Comparison of ENCODE assay signal across 8 mouse cellular contexts in genomic region chr1:72873511-72874286, GRCm38 (mm10). TPM values are rescaled to one million over a fixed set of nuclear protein-coding genes. Genes with fewer than 3 reads are reported as not detected.
DNase-seq lines count a peak whose midpoint lies in the region; ATAC-seq and TF ChIP-seq lines count a peak whose summit lies in the region.

No protein-coding gene starts in this region.

- WGBS in heart, embryonic 10.5 days = under 1% methylated on average over 43 of the region's 43 CpGs
- whole genome bisulfite sequencing in liver, embryonic 12.5 days (ENCODE audit: insufficient replicate concordance) = under 1% methylated on average over 43 of the region's 43 CpGs

- DNase-seq in testis, postnatal 10 days (ENCODE audit: low spot score) = no peak
- peak; percentile 77 for DNase-seq in embryo, embryonic 11 days
- DNase-seq in heart, embryonic 10.5 days (ENCODE audit: low spot score) = no peak
- peak; percentile 72 for DNase-seq in kidney, adult 9 months
- peak; percentile 70 for DNase-seq in retina, postnatal 1 day

- TF ChIP-seq POLR2A in testis, adult 2 months (IDR thresholded peaks at IDR 0.05; ENCODE audit: control insufficient read depth, low read depth, low read length) = no peak

- no peak for ATAC-seq in liver, embryonic 12.5 days
- ATAC-seq in monocyte, adult 5-6 weeks (replicated peaks; ENCODE audit: insufficient number of reproducible peaks, low FRiP score, low TSS enrichment, poor library complexity, severe bottlenecking) = no peak

- peak overlapping the region; percentile 46 for H3K4me3 ChIP-seq in testis, adult 2 months (ENCODE audit: control insufficient read depth, low read depth, low read length)
- peak overlapping the region; percentile 85 for H3K4me3 ChIP-seq in heart, embryonic 10.5 days
- peak overlapping the region; percentile 38 for H3K4me3 ChIP-seq in liver, embryonic 12.5 days

- TF ChIP-seq CTCF in testis, adult 2 months (IDR thresholded peaks at IDR 0.05; ENCODE audit: control insufficient read depth, insufficient read depth, insufficient replicate concordance, low read depth, low read length) = no peak

- H3K4me2 ChIP-seq in liver, embryonic 12.5 days = peak overlapping the region; percentile 69

- no peaks in the 10 kb centered on the region for H3K9me3 ChIP-seq in heart, embryonic 10.5 days
- no peaks in the 10 kb centered on the region for H3K9me3 ChIP-seq in liver, embryonic 12.5 days (replicated peaks)

- no peaks in the 10 kb centered on the region for H3K27me3 ChIP-seq in testis, adult 2 months (ENCODE audit: control insufficient read depth, insufficient read depth, low read length)
- H3K27me3 ChIP-seq in heart, embryonic 10.5 days (ENCODE audit: insufficient read depth, poor library complexity, severe bottlenecking) = no peaks in the 10 kb centered on the region
- H3K27me3 ChIP-seq in liver, embryonic 12.5 days (replicated peaks) = peaks cover 93% of the 10 kb centered on the region

- peaks cover 21% of the 10 kb centered on the region for H3K4me1 ChIP-seq in testis, adult 2 months (ENCODE audit: control insufficient read depth, insufficient read depth, low read length)
- peaks cover 45% of the 10 kb centered on the region for H3K4me1 ChIP-seq in heart, embryonic 10.5 days
- H3K4me1 ChIP-seq in liver, embryonic 12.5 days = peaks cover 54% of the 10 kb centered on the region

- H3K36me3 ChIP-seq in testis, adult 2 months (ENCODE audit: control insufficient read depth, insufficient read depth, low read length) = no peaks in the 10 kb centered on the region
- H3K36me3 ChIP-seq in heart, embryonic 10.5 days = peaks cover 7% of the 10 kb centered on the region; the same call in 1 of the 2 replicates
- H3K36me3 ChIP-seq in liver, embryonic 12.5 days = no peaks in the 10 kb centered on the region

- H3K9ac ChIP-seq in liver, embryonic 12.5 days = no peak overlapping the region; the same call in 1 of the 2 replicates

- no peak overlapping the region for H3K27ac ChIP-seq in testis, adult 2 months (ENCODE audit: control insufficient read depth, insufficient read depth, low read depth, low read length)
- peak overlapping the region; percentile 95 for H3K27ac ChIP-seq in heart, embryonic 10.5 days
- H3K27ac ChIP-seq in liver, embryonic 12.5 days = 0 out of 2 replicates have a peak overlapping the region, but pooled peaks have one; percentile 2

RNA-seq across cellular contexts. Expression of gene Igfbp5, which starts 1.0 kb away (rescaled TPM):
- polyA plus RNA-seq in testis, adult 2 months (2012; rRNA removed) = 1.3 and 2.3 TPM in 2 replicates
- polyA plus RNA-seq in heart, embryonic 10.5 days (2016; fragmentation: Nextera tagmentation; extraction: Ambion mirVana) = 158 and 178 TPM in 2 replicates
- 7.6 and 10.9 TPM in 2 replicates for polyA plus RNA-seq in liver, embryonic 12.5 days (2016; fragmentation: Nextera tagmentation; extraction: Ambion mirVana)
- 0.19 to 0.64 TPM in 2 of 3 replicates, not detected in the other for total RNA-seq in monocyte, adult 5-6 weeks (2017)

RNA-seq across cellular contexts. Expression of gene Igfbp2, which starts 49.4 kb away (rescaled TPM):
- polyA plus RNA-seq in testis, adult 2 months (2012; rRNA removed) = 20.2 and 27.3 TPM in 2 replicates
- polyA plus RNA-seq in heart, embryonic 10.5 days (2016; fragmentation: Nextera tagmentation; extraction: Ambion mirVana) = 137 and 226 TPM in 2 replicates
- polyA plus RNA-seq in liver, embryonic 12.5 days (2016; fragmentation: Nextera tagmentation; extraction: Ambion mirVana) = 12.4 and 14.3 TPM in 2 replicates
- total RNA-seq in monocyte, adult 5-6 weeks (2017) = not detected in 3 replicates

Comparison
In these comparisons a context has a peak if more than half of its experiments do, and no peak if none do; other contexts are left out.
1. DNase-seq: peak in embryo, embryonic 11 days (single experiment), kidney, adult 9 months (single experiment) and retina, postnatal 1 day (single experiment); none in testis, postnatal 10 days (single experiment) and heart, embryonic 10.5 days (single experiment).
2. RNA of gene Igfbp5, which starts 1.0 kb away (polyA plus RNA-seq): 158 to 178 TPM in heart, embryonic 10.5 days; 7.6 to 10.9 TPM in liver, embryonic 12.5 days and 1.3 to 2.3 TPM in testis, adult 2 months; every median in the first group is over 10 times any median in the second.
3. Peak in every context shown above with its lines, with median percentiles within 50 percentile points of each other: H3K4me3 ChIP-seq.